Mouse (Mus musculus) hindbrain, embryonic 13.5 days (tissue): ENCODE measurements around the gene Sf3a3. TPM values are rescaled to one million over a fixed set of nuclear protein-coding genes. Genes with fewer than 3 reads are reported as not detected.

Experiments
- ATAC-seq: fragments of 200-750 bp; cut with Nextera tagmentation; 2 replicates; pipeline ENCODE4 v1.8.0; 2017; ENCODE audit warnings: moderate TSS enrichment; ENCODE audit not compliant: low FRiP score
- H3K27ac ChIP-seq: fragments of 300-500 bp; sonication (generic); 2 replicates; pipeline ENCODE4 v1.5.1; 2015; ENCODE audit warnings: inconsistent platforms, mild to moderate bottlenecking, moderate library complexity
- H3K27me3 ChIP-seq: fragments of 300-500 bp; sonication (generic); 2 replicates; pipeline ENCODE4 v1.6.1; 2015; ENCODE audit warnings: mild to moderate bottlenecking, inconsistent platforms
- H3K36me3 ChIP-seq: fragments of 300-500 bp; sonication (generic); 2 replicates; pipeline ENCODE4 v1.6.1; 2015; ENCODE audit warnings: mild to moderate bottlenecking, inconsistent platforms
- H3K4me1 ChIP-seq: fragments of 300-500 bp; sonication (generic); replicated peaks from 2 replicates; pipeline ENCODE4 v1.6.1; 2015; ENCODE audit warnings: inconsistent platforms
- H3K4me2 ChIP-seq: fragments of 300-500 bp; sonication (generic); 2 replicates; pipeline ENCODE4 v1.6.1; 2015; ENCODE audit warnings: inconsistent platforms, mild to moderate bottlenecking, moderate library complexity
- H3K4me3 ChIP-seq: fragments of 300-500 bp; sonication (generic); 2 replicates; pipeline ENCODE4 v1.5.1; 2015; ENCODE audit warnings: mild to moderate bottlenecking, inconsistent platforms
- H3K9ac ChIP-seq: fragments of 300-500 bp; sonication (generic); 2 replicates; pipeline ENCODE4 v1.6.1; 2015; ENCODE audit warnings: mild to moderate bottlenecking, inconsistent platforms
- H3K9me3 ChIP-seq: fragments of 300-500 bp; sonication (generic); 2 replicates; pipeline ENCODE4 v1.6.1; 2016; ENCODE audit warnings: inconsistent platforms
- WGBS: fragments of 180-500 bp; shearing (Covaris S2); methylation state at CpG from one replicate; pipeline ENCODE4 v1.1.7; 2015; 5-methylcytosine and 5-hydroxymethylcytosine counted together
- polyA plus RNA-seq: library from polyadenylated mRNA; unstranded; fragments of >200 nt; fragmentation: Nextera tagmentation; extraction: Ambion mirVana; gene quantifications from 2 replicates; pipeline ENCODE4 v1.2.1, GENCODE M21; 2015

The Sf3a3 gene
- polyA plus RNA-seq, 1 experiment from 2014 or later: 119 TPM

DNA sequence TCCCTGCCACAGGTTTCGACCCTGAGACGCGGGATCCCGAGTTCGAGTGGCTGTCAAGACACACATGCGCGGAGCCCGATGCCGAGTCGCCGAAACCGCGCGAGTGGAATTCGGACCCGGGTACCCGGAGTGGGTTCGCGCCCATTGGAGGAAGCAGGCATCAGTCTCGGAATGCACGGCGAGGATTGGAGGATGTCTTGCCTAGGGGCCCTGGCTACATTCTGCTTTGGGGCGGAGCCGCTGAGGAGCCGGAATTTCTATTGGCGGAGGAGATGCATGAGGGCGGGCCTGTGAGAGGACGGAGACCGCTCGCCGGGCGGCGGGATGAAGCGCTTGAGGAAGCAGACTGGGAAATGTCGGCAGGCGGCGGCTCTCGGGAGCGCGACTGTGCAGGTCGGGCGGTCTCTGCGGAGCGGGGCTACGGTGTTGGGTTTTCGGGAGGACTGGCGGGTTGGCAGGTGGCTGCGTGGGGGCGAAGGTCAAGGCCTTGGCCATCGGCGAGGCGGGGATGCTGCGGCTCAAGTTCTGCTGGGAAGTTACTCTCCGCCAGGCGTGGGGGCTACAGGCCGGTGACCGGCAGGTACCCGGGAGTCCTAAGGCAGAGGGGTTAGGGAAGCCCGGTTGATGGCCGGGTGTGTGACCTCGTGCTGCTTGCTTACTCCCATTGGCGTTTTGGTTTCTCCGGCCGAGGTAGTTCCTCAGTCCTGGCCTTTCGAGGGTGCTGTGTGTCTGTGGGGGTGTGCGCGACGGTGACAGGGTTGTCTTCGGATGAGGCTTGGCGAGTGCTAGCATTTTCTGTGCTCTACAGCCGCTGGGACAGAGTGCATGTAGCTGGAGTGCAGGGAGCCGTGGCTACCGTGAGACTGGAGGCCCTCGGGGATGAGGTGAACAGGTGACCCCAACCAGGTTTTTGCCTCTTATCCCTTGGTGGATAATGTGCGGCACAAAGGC, 37.0 kb downstream of the Sf3a3 start:
- H3K27ac ChIP-seq: peak overlapping the region; percentile 66; the same call in 1 of the 2 replicates
- peaks cover 17% of the 10 kb centered on the region for H3K36me3 ChIP-seq
- peak overlapping the region; percentile 82 for H3K9ac ChIP-seq
- H3K4me2 ChIP-seq: peak overlapping the region; percentile 98
- WGBS: under 1% methylated on average over 75 of the region's 75 CpGs
- no peaks in the 10 kb centered on the region for H3K9me3 ChIP-seq
- peak overlapping the region; percentile 77 for H3K4me3 ChIP-seq
- ATAC-seq: peak; percentile 100
- 0 out of 2 replicates have a peak, but pooled peaks cover 9% of the 10 kb centered on the region for H3K27me3 ChIP-seq
- H3K4me1 ChIP-seq: peaks cover 21% of the 10 kb centered on the region

DNA sequence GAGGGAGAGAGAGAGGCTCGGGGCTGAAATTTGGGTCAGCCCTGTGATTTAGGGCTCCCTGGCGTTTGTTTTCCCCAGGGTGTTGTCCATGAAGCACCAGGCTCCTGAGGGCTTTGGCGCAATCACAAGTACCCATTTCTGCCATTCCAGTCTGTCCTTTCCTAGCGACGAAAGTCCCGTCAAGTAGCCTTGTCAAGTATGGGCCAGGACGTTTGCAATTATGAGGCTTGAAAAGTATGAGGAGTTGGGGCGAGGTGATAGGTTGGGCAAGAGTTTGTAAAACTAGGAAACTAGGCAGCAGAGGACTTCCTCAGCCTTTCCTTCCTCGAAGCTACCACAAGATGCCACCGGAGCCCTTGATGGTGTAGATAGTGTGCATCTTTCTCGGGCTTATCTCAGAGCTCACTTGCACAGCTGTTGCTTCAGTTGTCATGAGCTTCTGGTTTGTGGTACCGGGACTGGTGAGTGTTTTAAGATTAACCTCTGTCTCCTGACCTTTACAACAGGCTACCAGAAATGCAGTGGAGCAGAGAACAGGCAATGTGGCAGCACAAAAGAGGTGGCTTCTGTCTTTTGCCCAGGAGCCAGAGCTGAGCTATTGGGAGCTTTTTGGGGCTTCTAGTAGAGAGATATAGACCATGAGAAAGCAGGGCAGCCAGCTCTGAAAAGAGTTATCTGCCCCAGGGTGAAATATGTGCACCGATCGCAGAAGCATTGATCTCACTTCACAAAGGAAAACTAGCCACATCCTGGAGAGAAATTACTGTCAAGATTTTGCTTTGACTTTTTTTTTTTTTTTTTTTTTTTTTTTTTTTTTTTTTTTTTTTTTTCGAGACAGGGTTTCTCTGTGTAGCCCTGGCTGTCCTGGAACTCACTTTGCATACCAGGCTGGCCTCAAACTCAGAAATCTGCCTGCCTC, 38.0 kb downstream of the Sf3a3 start:
- ATAC-seq: no peak
- H3K9me3 ChIP-seq: no peaks in the 10 kb centered on the region
- H3K27me3 ChIP-seq: 0 out of 2 replicates have a peak, but pooled peaks cover 9% of the 10 kb centered on the region
- H3K4me2 ChIP-seq: peak overlapping the region; percentile 98
- H3K36me3 ChIP-seq: peaks cover 11% of the 10 kb centered on the region; the same call in 1 of the 2 replicates
- H3K27ac ChIP-seq: no peak overlapping the region
- peak overlapping the region; percentile 82 for H3K9ac ChIP-seq
- H3K4me1 ChIP-seq: peaks cover 21% of the 10 kb centered on the region
- H3K4me3 ChIP-seq: peak overlapping the region; percentile 77
- WGBS: 22% methylated on average over 15 of the region's 15 CpGs

DNA sequence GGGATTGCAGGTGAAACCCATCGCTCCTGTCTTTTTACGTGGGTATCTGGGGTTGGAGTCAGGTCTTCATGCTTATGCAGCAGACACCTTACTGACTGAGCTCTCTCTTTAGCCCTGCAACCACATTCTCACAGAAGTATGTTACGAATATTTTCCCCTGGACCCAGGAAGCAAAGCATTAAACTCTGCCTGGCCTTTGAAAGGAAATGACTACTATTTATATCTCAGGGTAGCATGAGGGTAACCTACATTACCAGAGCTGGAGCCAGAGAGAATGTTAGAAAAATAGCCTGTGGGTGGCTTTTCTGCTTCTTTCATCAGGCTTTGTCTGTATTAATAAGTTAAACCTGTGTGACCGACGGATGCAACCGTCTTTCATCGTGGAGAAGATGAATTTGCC, 41.0 kb downstream of the Sf3a3 start:
- H3K9ac ChIP-seq: peak overlapping the region; percentile 20; the same call in 1 of the 2 replicates
- H3K36me3 ChIP-seq: peaks cover 3% of the 10 kb centered on the region
- no peaks in the 10 kb centered on the region for H3K9me3 ChIP-seq
- no peaks in the 10 kb centered on the region for H3K27me3 ChIP-seq
- no peak overlapping the region for H3K4me3 ChIP-seq
- H3K27ac ChIP-seq: no peak overlapping the region
- no peak overlapping the region for H3K4me2 ChIP-seq
- ATAC-seq: no peak
- peaks cover 20% of the 10 kb centered on the region for H3K4me1 ChIP-seq
- 79% methylated on average over 7 of the region's 7 CpGs for WGBS

DNA sequence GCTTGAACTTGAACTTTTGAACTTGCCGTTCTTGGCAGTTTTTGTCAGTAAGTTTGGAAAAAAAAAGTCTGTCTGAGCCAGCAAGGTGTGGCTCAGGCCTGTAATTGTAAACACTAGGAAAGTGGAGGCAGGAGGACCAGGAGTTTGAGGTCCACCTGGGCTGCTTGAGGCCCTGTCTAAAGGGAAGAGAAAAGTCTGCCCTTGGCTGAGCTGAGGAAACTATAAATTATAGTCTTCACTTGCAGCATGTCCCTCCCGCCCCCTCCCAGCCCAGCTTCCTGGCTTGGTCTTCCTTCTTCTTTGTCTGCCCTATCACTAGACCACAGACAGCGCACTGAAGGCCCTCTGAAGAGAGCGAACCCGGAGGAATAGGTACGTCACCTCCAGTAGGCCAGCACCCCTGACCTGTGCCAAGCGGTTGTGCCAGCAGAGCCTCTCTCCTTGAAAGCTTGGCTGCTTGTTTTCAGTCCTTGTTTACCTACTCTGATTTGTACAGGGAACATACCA, 44.8 kb downstream of the Sf3a3 start:
- ATAC-seq: no peak
- Histone ChIP-seq H3K9me3 (no peaks in the 10 kb centered on the region), H3K4me1 (no peaks in the 10 kb centered on the region), H3K4me2 (no peak overlapping the region), H3K4me3 (no peak overlapping the region), H3K27me3 (no peaks in the 10 kb centered on the region), H3K36me3 (peaks cover 3% of the 10 kb centered on the region), H3K27ac (no peak overlapping the region), H3K9ac (no peak overlapping the region)
- 96% methylated on average over 7 of the region's 7 CpGs for WGBS

DNA sequence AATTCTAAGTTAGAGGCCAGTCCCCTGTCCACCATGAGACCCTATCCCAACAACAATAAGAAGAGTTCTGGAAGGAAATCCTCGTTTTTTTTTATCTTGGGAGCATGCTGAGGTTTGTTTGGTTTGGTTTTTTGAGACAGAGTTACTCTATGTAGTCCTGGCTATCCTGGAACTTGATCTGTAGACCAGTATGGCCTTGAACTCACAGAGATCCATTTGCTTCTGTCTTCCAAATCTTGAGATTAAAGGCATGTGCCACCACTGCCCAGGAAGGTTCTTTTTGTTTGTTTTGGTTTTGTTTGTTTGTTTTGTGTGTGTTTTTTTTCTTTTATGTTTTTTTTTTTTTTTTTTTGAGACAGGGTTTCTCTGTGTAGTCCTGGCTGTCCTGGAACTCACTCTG, 46.6 kb downstream of the Sf3a3 start:
- H3K4me2 ChIP-seq: no peak overlapping the region
- no peaks in the 10 kb centered on the region for H3K9me3 ChIP-seq
- no peak overlapping the region for H3K9ac ChIP-seq
- 59% methylated on average over 1 of the region's 1 CpGs for WGBS
- H3K4me3 ChIP-seq: no peak overlapping the region
- H3K27ac ChIP-seq: no peak overlapping the region
- H3K4me1 ChIP-seq: no peaks in the 10 kb centered on the region
- peaks cover 3% of the 10 kb centered on the region for H3K36me3 ChIP-seq
- no peaks in the 10 kb centered on the region for H3K27me3 ChIP-seq
- ATAC-seq: no peak

DNA sequence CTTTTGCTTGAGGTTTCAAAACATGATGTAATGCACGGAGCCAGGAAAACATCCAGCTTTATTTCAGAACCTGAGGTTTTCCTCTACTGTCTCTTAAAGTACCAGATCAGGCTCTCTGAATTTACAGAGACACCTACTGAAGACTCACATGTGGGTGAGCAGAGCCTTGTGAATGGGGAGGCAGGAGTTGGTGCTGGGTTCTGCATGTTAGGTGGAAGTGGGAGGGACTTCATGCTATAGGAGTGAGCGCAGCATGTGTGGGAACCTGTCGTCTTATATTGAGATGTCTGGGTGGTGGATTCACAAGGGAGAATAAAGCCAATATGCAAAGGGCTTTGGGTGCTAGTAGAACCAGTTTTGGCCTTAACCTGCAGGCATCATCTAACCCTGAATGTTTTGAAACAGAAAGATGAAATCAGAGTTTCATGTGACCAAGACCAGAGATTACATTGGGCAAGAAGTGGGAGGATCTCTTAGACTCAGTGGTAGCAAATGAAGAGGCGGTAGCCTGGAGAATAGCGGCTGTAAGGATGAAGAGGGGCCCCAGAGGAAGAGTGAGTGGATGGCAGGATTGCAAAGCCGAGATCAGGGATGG, 48.4 kb downstream of the Sf3a3 start:
- no peak overlapping the region for H3K4me2 ChIP-seq
- peaks cover 3% of the 10 kb centered on the region for H3K36me3 ChIP-seq
- ATAC-seq: no peak
- H3K27me3 ChIP-seq: no peaks in the 10 kb centered on the region
- H3K9me3 ChIP-seq: no peaks in the 10 kb centered on the region
- no peak overlapping the region for H3K27ac ChIP-seq
- 91% methylated on average over 6 of the region's 6 CpGs for WGBS
- H3K4me1 ChIP-seq: no peaks in the 10 kb centered on the region
- H3K4me3 ChIP-seq: no peak overlapping the region
- H3K9ac ChIP-seq: no peak overlapping the region

DNA sequence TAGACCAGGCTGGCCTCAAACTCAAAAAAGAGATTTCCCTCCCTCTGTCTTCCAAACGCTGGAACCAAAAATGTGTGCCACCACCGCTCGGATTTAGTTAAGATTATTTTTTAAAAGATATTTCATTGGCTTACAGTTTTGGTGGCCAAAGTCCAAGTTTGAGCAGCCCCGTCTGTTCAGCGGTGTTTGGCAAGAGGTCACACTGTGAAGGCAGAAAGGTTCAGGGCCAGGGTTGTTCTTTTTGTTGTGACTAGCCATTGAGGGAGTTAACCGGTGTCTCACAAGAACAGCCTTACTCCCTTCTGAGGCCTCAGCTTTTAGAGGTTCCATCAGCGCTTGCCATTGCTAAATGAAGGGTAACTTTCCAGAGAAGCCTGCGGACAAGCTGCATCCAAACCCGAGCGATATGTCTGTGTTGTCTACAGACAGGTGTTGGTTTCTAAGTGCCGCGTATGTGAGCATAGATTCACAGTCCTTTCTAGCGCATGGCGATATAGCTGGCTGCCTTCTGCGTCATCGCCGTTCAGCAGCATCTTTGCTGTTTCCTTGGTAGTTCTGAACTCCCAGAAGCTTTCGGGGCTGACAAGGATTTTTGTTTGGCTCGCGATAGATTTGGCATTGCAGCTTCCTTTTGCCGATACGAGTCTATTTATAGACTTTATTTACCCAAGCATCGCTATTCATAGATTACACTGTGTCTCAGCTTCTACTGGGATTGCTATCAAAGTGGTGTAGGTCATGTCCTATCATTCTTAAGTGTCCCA, 51.4 kb downstream of the Sf3a3 start:
- WGBS: 90% methylated on average over 23 of the region's 23 CpGs
- no peak for ATAC-seq
- Histone ChIP-seq H3K27ac (no peak overlapping the region), H3K36me3 (no peaks in the 10 kb centered on the region; the same call in 1 of the 2 replicates), H3K27me3 (no peaks in the 10 kb centered on the region), H3K4me2 (no peak overlapping the region), H3K4me3 (no peak overlapping the region), H3K9me3 (no peaks in the 10 kb centered on the region), H3K9ac (no peak overlapping the region), H3K4me1 (no peaks in the 10 kb centered on the region)

DNA sequence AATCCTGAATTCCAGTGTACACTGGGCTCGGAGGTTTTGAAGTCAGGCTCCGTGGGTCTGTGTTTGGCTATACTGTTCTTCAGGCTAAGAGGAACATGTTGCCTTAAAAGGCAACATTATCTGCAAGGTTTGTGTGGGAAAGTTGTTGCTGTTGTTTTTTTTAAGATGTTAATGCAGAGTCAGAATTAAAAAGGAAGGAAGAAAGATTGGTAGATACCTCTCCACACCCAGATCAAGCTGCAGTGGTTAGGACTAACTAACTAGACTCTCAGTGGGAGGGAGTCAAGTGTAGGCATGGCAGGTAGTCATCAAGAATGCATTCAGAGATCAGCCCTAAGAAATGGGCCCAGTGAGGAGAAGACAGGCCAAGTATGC, 52.0 kb downstream of the Sf3a3 start:
- H3K4me2 ChIP-seq: no peak overlapping the region
- 91% methylated on average over 2 of the region's 2 CpGs for WGBS
- H3K9ac ChIP-seq: no peak overlapping the region
- H3K4me1 ChIP-seq: no peaks in the 10 kb centered on the region
- H3K36me3 ChIP-seq: no peaks in the 10 kb centered on the region; the same call in 1 of the 2 replicates
- H3K4me3 ChIP-seq: no peak overlapping the region
- H3K27ac ChIP-seq: no peak overlapping the region
- H3K27me3 ChIP-seq: no peaks in the 10 kb centered on the region
- no peak for ATAC-seq
- H3K9me3 ChIP-seq: no peaks in the 10 kb centered on the region

DNA sequence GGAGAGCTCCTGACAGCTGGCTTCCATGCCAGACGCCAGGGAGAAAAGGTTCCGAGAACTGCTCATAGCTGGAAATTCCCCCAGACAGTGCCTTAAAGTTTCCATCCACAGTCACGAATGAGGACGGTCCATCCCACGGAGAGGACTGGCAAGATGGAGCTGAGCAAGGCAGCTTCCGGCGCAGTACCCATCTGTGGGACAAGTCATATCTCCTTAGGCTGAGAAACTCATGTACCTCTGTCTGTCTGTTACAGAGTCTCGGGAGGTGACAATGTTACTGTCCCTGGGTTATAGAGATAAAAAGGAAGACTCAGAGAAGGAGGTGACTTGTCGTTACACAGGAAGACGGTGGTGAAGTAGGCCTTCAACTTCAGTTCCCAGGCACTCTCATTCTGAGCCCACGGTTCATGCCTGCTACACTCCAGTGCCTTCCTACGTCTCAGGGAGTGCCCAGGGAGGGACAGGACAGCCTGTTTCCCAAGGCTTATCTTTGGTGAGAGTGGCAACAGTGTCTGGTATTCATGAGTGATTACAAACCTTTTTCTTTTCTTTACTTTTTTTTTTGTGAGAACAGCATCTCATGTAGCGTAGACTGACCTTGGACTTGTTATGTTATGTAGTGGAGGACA, 54.5 kb downstream of the Sf3a3 start:
- Histone ChIP-seq H3K36me3 (no peaks in the 10 kb centered on the region; the same call in 1 of the 2 replicates), H3K4me1 (no peaks in the 10 kb centered on the region), H3K9me3 (no peaks in the 10 kb centered on the region), H3K27me3 (no peaks in the 10 kb centered on the region), H3K4me3 (no peak overlapping the region), H3K4me2 (no peak overlapping the region), H3K9ac (no peak overlapping the region), H3K27ac (no peak overlapping the region)
- WGBS: 91% methylated on average over 13 of the region's 13 CpGs
- ATAC-seq: no peak

DNA sequence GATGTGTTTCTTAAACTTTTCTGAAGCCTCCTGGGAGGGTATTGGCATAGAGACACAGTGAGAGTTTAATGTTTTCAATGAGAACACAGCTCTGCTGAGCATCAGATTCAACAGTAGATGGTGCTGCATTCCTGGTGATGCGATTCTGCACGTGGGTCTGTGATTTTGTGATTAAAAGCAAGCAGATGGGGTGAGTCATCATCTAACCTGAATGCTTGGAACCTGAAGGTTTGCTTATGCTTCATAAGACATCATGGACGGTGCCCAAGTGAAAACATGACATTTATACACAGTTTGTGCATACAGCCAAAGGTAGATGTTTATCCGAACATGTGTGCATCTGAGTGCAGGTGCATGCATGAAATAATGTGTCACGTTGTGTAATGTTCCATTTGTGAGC, 56.0 kb downstream of the Sf3a3 start:
- no peak overlapping the region for H3K27ac ChIP-seq
- WGBS: 83% methylated on average over 5 of the region's 5 CpGs
- no peak for ATAC-seq
- no peaks in the 10 kb centered on the region; the same call in 1 of the 2 replicates for H3K36me3 ChIP-seq
- no peak overlapping the region for H3K9ac ChIP-seq
- no peak overlapping the region for H3K4me3 ChIP-seq
- H3K9me3 ChIP-seq: no peaks in the 10 kb centered on the region
- no peaks in the 10 kb centered on the region for H3K4me1 ChIP-seq
- no peaks in the 10 kb centered on the region for H3K27me3 ChIP-seq
- H3K4me2 ChIP-seq: no peak overlapping the region

DNA sequence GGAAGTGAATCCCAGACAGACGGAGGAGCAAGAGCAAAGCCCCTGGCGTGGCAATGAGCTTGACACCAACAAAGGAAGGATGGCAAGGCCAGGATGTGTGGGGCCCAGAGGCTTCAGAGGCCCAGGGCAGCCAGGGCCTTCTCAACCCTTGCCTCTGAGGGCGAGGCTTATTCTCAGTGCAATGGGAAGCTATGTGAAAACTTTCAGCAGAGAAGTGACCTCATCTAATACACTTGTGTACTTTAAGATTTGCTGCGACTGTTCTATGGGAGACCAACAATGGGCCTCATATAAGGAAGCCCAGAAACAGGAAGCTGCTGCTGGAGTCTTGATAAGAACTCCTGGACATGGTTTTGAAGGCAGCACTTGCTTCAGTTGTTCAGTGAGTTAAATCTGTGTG, 57.5 kb downstream of the Sf3a3 start:
- Histone ChIP-seq H3K36me3 (no peaks in the 10 kb centered on the region; the same call in 1 of the 2 replicates), H3K4me1 (no peaks in the 10 kb centered on the region), H3K27ac (no peak overlapping the region), H3K9me3 (no peaks in the 10 kb centered on the region), H3K4me2 (no peak overlapping the region), H3K9ac (no peak overlapping the region), H3K4me3 (no peak overlapping the region), H3K27me3 (no peaks in the 10 kb centered on the region)
- WGBS: 74% methylated on average over 4 of the region's 4 CpGs
- ATAC-seq: no peak
